Mouse (Mus musculus) frontal cortex, adult 2 months (tissue): Measurements from ENCODE around the gene Gm20388. TPM values are rescaled to one million over a fixed set of nuclear protein-coding genes. Genes with fewer than 3 reads are reported as not detected.
A peak's percentile ranks its signal among the peaks of the same experiment; 100 is the strongest.

ENCODE experiments used
- DNase-seq, 2 experiments: peaks; one replicate each; pipeline ENCODE4 v3.0.0; 2022; ENCODE audit warnings: low spot score in 1 of 2; ENCODE audit errors: extremely low spot score in 1 of 2
- polyA plus RNA-seq: library from polyadenylated mRNA; depleted of rRNA; stranded (reverse); fragments of >200 nt; gene quantifications from 2 replicates; pipeline ENCODE4 v1.2.3, GENCODE M21; 2012

The Gm20388 gene
- polyA plus RNA-seq, 1 experiment: 22.2 TPM

DNA sequence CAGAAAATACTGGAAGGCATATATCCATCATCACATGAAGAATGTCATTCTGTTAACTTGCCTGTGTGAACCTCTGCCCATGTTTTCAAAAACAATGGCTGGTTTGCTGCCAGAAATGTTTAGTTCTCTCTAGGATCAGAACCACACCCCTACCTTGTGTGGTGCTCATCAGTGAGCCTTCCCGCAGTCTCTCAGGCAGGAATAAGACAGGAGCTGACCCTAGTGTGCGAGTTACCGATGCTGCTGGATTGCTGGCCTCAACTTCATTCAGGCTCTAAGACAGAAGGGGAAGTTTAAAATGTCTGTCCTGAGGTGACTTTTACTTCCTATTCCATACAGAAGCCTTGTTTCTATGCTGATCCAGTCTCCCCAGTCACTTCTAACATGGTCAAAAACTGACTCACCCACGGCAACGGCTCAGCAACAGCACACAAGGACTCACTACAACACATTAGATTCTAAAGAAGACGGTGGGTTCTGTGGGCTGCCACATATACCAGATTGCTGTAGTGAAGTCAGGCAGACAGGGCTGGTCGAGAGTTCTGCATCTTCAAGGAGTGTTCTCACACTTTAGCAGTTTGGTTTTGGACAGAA lies 3018.1 kb downstream of the Gm20388 start:
- no peak for DNase-seq

GRCm38 (mm10) chr8:122931834-122932560 lies 3021.4 kb downstream of the Gm20388 start:
- peak; percentile 88 to 89 for DNase-seq

DNA sequence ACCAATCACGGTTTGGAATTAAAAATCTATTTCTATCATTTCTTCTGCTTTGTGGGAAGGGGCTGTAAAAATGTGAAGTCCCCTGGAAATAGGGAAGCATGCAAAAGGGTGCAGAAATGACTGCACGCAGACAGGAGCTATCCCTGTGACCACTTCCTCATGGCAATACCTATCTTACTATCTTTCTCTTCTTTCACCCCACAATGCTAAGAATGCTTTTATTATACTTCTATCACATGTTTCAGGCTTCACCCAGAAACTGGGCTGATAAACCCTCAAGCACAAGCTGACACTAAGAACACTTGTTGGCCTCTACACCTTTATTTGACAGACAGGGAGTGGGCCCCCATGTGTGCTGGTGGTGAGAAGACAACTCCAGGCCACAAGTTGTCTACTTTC lies 3021.9 kb downstream of the Gm20388 start:
- no peak for DNase-seq

GRCm38 (mm10) chr8:122933973-122934372 lies 3023.3 kb downstream of the Gm20388 start:
- DNase-seq: no peak

DNA sequence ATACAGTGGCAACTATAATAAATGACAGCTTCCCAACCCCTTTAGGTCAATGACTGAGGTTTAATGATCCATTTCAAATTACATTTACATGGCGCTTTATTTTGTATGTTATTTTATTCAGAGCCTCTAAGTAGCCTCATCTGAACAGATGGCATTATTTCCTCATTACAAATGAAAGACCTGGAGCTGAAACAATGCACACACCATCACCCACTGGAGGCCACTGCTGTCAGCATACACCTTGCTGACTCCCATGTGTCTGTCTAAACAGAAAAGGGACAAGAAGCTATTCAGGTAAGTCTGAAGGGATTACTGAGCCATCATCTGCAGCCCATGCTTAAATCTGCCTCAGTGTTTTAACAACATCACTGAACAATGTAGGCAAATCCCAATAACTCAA lies 3024.5 kb downstream of the Gm20388 start:
- no peak for DNase-seq

GRCm38 (mm10) chr8:122935912-122936311 lies 3025.3 kb downstream of the Gm20388 start:
- DNase-seq: no peak

- DNase-seq: no peak
These were observed 3027.0 kb downstream of the Gm20388 start for GRCm38 (mm10) chr8:122937545-122938053.

DNA sequence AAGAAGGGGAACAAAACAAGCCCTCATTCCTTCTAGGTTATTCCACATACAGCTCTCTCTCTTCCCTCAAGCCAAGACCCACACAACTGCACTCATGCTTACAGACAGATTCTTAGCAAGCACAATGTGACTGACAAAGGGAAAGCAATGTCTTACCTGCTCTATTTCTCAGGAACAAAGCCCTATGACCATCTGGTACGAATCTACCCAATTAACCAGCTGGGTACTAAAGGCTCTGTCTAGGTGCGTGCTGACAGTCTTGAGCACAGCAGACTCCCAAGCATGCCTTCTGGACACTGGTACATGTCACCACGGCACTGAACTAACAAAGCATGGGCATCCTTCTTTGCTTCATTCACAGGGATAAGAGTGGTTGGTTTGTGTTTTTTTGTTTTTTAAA lies 3027.5 kb downstream of the Gm20388 start:
- DNase-seq: no peak

DNA sequence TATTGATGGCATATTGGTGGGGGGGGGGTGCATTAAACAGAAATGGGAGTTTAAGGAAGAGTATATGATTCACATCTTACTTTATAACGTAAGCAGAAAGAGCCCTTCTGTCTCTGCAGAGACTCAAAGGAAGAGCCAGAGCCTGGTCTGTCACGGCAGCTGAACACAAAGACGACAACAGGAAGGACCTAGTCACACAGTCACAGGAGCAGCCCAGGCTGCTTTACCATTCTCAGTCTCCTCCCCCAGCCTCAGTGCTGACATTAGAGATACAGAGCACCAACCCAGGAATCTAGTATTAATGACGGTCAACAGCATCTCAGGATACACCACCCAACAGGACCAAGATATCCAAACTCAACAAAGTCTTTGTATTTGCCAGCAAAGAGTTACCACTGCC lies 3027.9 kb downstream of the Gm20388 start:
- no peak for DNase-seq

GRCm38 (mm10) chr8:122942803-122943713 lies 3032.4 kb downstream of the Gm20388 start:
- DNase-seq: peak in 1 of 2 experiments; percentile 37

- no peak for DNase-seq
These were observed 3035.1 kb downstream of the Gm20388 start for GRCm38 (mm10) chr8:122945775-122946174.

DNA sequence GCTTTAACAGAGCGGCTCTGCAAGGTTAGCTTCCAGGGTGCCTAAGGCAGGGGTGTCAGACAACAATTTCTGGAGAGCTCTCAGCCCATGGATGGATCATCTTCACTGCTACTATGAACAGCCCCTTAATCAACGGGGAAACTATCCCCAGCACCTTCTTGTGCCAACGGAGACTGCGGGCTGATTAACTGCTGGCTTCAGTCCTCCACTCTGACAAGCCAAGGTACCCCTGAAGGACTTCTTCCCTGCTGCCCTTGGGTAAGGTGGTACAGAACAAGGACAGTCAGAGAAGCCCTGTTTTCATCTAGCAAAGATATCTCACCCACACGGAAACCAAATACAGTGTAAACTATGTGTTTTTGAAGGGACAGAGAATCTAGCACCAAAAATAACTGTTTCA lies 3039.1 kb downstream of the Gm20388 start:
- DNase-seq: no peak

DNA sequence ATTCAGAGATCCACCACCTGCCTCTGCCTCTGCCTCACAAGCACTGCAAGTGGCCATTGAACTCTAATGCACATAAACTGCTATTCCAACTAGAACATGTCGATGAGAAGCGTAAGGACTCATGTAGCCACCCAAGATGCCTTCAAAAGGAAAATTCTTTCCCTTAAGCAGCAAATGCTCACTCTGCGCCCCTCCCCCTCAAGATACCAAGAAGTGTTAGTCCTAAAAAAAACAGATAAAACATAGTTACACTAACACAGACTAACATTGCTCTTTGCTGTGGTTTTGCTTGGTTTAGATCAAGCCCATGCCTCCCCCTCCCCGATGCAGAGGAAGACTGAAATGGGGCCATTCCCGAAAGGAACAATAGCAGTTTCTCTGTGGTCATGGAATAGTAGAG lies 3040.8 kb downstream of the Gm20388 start:
- DNase-seq: no peak

- DNase-seq: no peak
These were observed 3042.4 kb downstream of the Gm20388 start for GRCm38 (mm10) chr8:122953028-122953427.

DNA sequence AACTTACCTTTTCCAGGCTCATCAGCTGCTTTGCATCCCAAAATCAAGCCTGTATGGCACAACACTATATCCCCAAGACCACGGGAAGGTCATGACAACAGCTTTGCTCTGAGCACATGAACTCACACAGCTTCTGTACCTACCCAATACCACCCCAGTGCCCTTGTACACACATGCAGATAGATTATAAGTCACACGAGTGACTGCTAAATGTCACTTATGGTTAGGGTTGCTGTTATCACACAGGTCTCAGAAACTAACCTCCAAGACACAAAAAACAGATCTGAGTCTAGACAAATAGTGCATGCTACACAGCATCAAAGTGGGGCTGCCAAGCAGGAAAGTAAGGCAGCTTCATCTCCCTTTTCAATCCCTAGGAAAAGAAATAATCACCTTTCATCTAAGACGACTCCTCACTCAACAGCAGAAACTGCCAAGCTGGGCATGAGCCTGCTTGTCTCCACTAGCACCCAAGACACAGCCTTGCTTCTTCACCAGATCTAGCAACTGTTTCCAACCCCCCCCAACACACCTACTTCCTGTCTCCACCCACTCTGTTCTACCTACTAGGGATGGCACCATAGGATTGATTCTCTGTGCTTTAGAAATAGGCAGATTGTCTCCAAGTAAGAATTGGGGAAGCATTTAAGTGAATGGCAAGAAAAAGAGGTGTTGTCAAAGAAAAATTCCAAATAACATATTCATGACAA lies 3043.6 kb downstream of the Gm20388 start:
- DNase-seq: peak in 1 of 2 experiments; percentile 34

GRCm38 (mm10) chr8:122955195-122955594 lies 3044.6 kb downstream of the Gm20388 start:
- DNase-seq: no peak

- no peak for DNase-seq
These were observed 3045.4 kb downstream of the Gm20388 start for GRCm38 (mm10) chr8:122955997-122956396.

DNA sequence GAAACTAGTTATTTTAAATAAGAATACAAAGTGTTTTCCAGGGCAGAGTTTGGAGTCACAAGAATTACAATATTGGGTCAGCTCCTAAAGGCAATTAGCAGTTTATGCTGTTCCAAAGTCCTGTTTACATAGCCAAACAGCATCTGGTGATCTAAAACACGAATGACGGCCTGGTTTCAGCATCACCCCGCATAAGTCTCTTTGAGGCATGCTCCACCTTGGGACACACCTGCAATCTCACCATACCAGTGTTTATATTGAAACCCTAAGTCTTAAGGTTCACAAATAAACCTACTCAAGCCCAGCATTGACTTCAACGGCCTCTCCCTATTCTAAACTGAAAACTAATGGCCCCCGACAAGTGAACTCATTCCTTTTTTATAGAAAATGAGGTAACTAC lies 3049.7 kb downstream of the Gm20388 start:
- no peak for DNase-seq

- no peak for DNase-seq
These were observed 3050.3 kb downstream of the Gm20388 start for GRCm38 (mm10) chr8:122960932-122961331.

DNA sequence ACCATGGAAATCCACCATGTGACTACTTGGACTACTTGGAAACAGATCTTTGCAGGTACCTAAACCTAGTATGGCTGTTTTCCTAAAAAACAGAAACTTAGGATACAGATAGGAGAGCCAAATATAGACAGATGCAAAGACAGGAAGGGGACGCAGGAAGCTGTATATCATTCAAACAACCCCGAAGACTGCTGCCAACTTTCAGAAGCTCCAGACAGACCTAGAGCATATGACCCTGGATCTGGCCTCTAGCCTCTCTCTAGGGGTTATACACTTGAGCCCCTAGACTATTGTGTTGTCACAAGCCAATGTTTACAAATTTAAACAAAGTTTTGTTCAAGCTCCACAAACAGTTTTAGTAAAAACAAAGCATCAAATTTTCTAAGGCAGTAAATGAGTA lies 3050.8 kb downstream of the Gm20388 start:
- no peak for DNase-seq
